Mouse (Mus musculus) mouse trophoblast stem cell (cell line): ENCODE measurements around the gene Tnfrsf14.

Experiments
- in situ Hi-C, 2 experiments: fragments of 300-500 bp; cut with MseI, MboI; formaldehyde crosslinking; loops; 2 replicates in 1 of 2; 3 replicates in 1 of 2; pipeline ENCODE4 v1.15.1; 2025

Gene Tnfrsf14

DNA sequence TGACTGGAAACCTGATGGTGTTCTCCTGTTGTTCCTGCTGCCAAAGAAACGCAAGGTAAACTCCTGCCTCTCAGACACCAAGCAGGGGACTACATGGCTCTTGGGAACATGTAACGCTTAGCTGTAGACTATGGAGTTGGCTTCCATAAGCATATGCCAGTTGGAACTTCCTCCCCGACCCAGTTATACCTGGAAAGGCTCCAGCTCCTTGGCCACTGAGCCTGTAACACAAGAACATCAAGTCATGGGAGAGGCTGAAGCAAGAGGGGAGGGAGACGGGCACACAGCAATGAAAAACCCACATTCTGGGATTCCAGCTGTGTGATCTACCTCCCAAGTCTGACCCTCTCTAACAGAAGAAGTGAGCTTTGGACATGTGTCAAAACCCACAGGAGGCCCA is 6.1 kb downstream of the Tnfrsf14 start:
- in situ Hi-C loops, result no loop called here

DNA sequence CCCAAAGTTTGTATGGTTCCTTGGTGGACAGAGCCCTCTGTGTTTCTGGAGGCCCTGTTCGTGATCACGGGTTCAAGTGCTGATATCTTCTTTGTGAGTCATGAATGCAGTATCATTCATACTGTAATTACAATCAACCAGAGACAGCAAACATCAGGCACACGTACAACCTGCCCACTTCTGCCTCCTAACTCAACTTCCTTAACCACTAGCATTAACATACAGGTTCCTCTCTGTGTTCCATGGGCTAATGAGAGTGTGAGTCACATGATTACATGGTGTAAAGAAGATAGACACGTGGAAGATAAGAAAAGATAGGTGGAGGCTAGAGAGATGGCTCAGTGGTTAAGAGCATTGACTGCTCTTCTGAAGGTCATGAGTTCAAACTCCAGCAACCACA is 11.7 kb downstream of the Tnfrsf14 start:
- in situ Hi-C loops, result no loop called here

DNA sequence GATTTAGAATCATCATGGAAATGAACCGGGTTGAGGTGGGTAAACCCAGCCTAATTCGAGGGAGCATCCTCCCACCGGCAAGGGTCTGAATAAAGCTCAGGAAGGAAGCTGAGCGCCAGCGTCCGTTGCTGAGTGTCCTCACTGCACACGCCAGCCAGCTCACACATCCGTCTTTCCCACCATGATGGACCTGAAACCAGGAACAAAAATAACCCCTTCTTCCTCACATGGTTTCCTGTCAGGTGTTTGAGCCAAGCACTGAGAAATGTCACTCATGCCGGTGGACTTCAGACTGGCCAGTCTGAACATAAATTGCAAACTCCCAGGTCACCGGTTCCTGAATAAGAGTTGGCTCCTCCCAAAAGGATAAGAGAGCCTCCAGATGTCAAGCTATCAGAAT is 13.1 kb downstream of the Tnfrsf14 start:
- in situ Hi-C loops, result no loop called here

DNA sequence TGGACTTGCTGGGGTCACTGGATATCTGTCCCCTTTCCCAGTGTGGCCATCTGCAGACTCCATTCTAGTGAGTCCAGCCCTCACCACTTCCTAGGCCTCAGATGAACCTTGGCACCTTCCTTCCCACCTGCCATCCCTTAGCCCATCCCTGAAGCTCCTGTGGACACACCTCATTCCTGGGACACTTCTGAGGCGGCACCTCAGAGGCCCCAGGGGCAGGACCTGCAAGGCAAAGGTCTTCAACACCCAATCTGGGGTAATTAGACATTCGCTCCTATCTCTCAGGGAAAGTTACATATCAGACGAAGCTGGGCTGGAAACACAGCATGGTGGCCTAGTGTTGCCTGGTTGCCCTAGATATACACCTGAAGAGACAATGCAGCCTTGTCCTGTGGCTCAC is 13.7 kb downstream of the Tnfrsf14 start:
- in situ Hi-C loops, result no loop called here

DNA sequence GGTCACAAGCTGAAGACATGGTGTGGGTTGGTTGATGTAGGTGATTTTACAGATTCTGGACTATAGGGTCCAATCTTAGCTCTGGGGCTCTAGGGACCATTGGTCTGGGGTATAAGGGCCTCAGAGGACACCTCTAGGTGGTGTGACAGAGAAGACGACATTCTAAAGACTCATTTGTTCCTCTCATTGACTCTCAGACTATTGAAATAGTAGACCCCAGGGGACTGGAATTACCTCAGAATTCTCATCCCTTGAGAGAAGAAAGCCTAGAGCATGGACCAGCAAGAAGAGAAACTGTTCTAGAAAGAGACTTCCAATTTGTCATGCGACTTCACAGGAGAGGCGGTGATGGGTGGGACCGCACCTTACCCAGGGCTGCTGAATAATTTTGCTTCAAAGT is 14.1 kb downstream of the Tnfrsf14 start:
- in situ Hi-C loops, result no loop called here

DNA sequence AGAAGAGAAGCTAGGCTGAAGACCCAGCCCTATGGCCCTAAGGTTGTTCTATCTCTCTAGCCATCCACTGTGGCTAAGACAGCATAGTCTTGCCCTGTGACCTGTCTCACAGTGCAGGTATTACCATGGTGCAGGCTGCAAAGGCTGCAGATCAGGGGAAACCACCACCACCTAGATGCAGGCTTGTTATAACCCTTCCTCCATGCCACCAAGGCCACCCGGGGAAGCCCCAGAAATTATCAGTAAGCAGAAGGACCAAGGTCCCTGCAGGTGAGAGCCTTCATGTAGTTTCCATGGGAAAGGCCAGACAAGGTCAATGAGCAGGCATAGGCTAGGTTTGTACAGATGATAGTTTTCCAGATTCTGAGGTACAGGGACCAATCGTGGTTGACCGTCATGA is 14.5 kb downstream of the Tnfrsf14 start:
- in situ Hi-C loops, result no loop called here

DNA sequence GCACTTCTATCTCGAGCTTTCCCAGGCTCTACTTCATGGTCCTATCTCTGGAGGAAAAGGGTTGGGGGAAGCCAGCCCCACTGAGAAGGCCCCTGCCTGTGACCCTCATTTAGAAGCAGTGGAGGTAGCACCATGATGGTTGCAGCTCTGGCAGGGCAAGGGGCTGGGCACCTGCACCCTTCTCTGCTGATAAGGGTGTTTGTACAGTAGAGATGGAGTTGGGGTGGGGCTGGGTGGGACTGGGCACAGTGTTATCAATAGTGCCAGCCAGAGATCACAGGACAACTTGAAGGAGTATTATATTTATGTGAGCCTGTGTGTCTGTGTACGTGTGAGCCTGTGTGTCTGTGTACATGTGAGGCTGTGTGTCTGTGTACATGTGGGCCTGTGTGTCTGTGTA is 16.7 kb downstream of the Tnfrsf14 start:
- in situ Hi-C loops, result no loop called here

DNA sequence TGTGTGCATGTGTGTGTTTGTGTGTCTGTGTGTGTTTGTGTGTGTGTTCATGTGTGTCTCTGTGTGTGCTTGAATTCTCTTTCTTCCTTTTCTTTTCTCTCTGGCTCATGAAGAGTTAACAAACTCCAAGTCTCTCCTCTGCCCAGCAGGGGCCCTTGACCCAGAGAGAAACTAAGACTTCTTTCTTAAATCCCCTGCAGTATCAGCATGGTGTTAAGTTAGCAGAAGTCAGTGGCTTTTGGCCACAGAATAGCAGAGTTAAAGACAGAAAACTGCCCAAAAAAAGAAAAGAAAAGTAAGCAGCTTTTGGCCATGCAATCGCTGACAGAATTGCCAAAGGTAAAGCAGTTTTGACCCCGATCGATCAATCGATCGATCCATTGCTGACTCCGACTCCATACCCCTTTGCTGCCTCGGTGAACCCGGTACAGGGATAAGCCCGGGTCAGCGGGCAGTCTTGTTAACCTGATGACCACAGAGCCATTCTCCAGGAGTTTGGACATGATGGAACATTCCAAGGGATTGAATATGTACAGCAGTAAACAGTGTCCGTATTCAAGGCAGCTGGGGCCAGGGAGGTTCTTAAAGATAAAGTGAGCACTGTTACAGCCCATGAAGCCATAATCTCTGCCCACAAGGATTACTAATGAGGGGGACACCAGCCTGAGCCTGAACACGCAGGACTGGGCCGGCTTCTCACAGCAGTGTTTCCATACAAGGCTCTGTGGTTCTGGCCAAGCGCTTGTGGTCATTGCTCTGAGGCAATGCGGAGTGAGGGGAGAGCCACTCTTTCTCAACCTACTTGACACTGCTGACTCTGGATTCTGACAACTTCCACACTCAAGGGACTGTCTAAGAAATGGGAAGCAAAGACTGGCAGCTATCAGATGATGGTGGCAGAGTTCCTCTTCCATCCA is 17.5 kb downstream of the Tnfrsf14 start:
- in situ Hi-C loops, result no loop called here

DNA sequence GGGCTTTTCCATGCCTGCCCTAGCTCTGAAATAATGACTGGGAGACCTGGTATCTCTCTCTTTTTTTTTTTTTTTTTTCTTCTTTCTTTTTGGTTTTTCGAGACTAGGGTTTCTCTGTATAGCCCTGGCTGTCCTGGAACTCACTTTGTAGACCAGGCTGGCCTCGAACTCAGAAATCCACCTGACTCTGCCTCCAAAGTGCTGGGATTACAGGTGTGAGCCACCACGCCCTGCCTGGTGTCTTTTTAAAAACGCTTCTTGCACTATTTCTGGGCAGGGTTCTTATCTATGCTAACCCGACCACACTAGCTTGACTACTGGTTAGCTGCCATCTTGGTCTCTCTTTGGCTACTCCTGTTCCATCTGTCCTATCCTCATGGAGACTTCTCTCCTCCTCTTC is 19.9 kb downstream of the Tnfrsf14 start:
- in situ Hi-C loops, result no loop called here

DNA sequence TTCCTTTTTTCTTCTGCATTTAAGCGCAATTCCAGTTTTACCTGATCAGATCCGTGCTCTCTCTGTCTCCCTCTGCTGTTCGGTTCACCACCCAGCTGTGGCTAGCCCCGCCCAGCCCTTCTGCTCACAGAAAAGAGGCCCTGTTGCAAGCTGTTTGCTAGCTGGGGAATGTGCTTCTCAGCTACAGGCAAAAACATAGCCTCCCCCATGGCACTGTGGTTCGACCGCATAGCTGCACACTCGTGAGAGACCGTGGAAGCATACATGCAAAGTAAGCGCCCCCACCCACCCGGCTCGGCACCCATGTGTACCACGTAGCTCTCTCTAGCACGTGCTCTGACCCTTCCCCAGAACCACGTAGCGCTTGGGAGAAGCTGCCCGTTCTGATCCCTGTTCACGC is 20.5 kb downstream of the Tnfrsf14 start:
- in situ Hi-C loops, result no loop called here

DNA sequence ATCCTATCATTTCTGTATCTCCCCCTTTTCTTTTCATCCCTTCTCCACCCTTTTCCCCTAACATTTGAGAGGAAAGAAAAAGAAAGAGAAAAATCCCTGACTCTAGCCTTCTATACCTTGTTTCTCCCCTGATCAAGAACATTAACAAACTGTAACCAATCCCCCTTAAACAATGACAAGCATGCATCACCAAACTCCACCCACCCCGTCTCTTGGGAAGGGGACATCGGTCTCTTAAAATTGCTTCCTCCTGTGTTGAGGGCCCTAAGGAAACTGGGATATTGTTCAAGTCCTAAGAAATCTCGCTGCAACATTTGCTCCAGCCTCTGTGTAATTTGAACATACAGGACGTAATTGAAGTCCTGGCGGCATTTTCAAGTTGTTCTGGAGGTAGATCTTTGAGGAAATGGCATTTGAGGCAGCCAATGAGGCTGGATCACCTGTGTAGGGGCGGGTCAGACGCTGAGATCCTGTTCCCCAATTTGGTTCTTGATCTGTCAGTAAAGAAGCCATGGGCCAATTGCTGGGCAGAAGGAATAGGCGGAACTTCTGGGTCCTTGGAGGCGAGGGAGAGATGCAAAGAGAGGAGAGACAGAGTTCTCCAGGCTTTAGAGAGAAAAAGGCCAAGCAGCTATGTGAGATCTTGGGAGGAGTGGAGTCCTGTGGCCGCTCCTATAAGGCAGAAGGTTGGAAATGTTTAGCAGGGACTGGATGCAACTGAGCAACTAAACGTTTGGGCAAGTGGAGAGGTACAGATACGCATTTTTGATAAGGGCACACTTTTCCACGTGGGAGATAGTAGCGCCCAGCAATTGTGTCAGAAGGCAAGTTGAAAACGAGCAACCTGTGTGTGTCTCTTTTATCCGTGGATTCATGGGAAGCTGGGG is 23.9 kb downstream of the Tnfrsf14 start:
- in situ Hi-C loops, result no loop called here

DNA sequence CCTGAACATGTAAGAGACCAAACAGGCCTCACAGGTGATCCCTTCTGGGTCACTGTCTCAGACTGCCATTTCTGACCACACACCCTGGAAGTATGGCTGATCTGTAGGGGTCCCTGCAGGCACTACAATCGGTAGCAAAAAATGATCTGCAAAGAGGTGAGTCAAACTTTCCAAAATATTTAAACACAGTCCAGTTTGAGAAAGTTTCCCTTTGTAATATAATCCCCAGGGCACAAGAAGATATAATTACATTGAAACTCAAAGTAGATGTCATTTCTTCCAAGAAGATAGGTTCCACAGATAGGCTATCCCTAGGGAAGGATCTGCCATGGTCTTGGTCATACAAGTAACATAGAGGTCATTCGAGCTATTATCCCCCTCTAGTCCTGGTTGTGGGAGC is 26.0 kb downstream of the Tnfrsf14 start:
- in situ Hi-C loops, result no loop called here

DNA sequence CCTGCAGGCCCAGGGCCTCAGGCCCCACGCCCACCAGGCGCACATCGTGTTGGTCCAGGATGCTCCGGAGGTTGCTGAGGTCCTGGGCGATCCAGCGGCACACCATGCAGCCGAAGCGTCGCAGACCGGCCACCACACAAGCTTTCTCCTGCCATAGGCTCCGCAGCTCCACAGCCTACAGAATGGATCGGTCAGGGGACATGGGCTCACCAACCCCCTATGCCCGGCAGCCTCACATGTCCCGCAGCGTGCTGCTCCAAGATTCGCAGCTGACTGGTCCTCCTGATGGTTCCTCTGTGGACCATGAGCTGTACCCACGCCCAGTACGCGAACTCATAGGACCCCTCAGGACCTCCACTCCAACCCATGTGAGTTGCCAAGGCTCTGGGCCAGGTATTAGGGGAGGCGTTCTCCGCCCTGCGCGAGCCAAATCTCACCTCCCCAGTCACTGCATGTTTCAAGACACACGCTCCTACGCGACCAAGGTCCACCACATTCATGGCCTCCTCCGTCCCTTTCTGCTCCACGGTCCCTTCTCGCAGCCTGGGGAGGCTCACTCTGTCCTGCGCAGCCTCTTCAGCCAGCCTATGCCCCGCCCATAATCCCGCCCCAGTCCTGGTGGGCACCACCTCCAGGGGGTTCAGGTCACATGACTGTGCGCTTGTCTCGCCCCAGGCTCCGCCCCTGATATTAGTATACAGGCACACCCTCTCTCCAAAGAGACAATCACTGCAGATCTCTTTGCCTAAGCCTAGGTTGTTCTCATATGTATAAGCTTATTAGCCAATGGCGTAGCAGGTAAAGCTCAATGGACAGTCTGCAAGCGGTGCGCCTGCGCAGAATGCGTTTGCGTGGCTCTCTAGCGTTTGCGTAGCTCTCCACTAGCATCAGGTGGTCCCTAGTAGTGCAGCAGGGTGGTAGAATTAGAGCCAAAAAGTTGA is 29.6 kb downstream of the Tnfrsf14 start, which contains the start of gene Fam213b:
Gene Fam213b (minus strand): TSS at position 630 of the 941 bp plus-strand sequence.
- in situ Hi-C loops, result no loop called here

DNA sequence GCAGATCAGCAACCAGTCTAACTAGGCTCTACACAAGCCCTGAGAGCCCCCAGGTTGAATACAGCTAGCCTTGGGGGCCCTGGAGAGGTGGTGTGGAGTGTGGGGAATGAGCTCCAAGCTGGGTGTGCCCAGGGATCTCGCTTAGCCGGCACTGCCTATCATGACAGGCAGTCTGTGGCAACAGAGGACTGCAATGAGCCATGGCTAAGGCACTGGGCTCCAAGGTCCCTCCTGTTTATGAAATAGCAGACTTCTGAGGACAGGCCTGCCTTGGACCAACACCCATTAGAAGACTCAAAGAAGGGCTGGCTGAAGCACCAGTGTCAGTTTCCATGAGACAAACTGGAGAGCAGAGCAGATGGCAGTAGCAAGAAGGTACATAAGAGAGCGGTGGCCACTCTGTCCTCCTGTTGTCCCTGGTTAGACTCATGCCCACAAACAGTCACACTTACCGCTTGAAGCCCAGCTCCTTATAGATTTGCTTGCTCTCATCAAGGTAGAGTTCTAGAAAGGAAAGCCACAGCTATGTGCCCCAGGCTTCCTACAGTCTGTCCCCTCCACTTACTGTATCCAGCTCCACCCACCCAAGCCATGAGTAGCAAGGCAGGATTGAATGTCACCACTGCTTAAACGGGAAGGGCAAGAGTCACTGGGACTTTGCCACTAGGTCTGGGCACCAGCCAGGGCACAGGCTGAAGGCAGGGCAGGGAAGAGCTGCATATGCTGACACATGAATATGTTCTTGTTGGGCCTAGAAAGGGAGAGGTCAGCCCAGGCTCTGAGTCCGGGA is 30.5 kb downstream of the Tnfrsf14 start:
- in situ Hi-C loops, result no loop called here

DNA sequence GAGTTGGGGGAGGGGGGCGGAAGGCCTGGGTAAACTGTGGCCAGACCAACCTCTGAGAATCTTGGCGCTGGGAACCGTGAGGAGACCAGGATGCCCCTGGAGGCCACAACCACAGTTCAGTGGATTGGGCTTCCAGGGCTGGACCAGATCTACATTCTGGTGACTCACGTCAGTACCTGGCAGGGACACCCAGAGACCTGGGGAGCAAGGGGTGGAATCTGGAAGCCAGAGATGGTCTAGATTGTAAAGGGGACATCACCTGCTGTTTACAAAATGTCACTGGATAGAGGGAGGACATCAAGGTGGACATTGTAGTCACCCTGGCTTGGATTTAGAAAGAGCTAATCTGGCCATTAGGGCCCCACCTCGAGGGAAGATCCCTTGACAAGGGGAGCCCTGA is 32.8 kb downstream of the Tnfrsf14 start:
- in situ Hi-C loops, result no loop called here

DNA sequence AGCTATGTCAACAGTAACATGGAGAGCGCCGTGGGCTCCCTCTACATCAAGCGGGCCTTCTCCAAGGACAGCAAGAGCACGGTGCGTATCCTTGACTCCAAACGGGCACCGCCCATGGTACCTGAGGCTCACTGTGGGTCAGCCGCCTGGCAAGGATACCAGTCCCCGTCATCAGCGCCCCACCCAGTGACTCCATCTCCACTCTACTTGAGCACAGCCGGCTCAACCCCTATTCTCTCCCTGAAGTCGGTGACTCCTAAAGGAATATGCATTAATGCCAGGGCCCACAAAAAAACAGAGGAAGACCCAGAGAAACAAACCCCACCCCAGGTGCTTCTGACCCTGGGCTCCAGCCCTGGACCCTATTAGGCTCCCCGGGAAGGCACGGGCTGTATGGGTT is 37.5 kb downstream of the Tnfrsf14 start:
- in situ Hi-C loops, result no loop called here

DNA sequence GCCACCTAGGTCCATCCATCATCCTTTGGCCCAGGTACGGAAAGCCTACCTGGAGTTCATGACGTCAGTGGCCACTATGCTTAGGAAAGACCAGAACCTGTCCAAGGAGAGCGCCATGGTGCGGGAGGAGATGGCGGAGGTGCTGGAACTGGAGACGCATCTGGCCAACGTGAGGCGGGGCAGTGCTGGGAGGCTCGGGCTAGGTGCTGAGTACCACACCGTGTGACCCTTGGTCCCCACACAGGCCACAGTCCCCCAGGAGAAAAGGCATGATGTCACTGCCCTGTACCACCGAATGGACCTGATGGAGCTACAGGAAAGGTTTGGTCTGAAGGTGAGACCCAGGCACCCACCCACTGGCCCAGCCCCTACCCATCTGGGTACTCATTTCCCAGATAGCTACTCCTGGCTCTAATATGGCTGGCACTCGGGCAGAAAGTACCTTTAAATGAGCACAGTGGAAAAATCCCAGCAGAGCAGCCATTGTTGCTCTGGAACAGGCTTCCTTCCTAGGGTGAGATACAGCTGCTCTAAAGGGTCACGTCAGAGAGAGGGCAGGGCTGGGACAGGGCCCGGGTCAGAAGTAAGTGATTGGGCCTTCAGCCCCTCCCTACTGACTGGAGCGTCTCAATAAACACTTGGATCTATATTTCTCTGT is 40.6 kb downstream of the Tnfrsf14 start:
- in situ Hi-C loops, result no loop called here

DNA sequence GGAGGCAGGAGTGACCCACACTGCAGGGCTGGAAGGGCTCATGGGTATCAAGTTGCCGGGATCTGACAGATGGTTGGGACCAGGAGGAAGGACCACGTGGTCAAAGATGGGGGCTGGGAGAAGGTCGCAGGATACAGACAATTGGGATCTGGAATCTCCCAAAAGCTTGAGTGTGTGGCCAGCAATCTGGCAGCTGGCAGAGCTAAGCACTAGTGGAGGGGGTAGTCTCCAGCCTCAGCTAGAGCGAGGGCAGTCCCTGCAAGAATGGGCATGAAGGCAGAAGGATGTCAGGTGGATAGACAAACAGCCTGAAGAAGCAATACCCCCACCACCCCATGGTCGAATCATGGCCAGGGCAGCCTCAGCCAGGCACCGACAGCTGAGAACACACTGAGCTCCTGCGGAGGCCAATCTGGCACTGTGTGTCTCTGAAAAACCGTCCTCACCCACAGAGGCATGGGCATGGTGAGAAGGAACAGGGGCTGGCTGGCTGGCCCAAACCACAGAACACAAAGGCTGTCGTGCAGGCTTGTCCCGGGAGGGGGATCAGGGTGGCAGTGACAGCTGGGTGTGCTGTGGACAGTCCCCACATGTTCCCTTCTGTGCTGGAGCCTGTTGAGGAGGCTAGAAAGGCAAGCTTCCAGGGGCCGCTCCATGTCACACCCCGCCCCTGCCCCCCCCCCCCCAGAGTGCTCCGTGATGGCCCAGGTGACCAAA is 41.3 kb downstream of the Tnfrsf14 start:
- in situ Hi-C loops, result no loop called here

DNA sequence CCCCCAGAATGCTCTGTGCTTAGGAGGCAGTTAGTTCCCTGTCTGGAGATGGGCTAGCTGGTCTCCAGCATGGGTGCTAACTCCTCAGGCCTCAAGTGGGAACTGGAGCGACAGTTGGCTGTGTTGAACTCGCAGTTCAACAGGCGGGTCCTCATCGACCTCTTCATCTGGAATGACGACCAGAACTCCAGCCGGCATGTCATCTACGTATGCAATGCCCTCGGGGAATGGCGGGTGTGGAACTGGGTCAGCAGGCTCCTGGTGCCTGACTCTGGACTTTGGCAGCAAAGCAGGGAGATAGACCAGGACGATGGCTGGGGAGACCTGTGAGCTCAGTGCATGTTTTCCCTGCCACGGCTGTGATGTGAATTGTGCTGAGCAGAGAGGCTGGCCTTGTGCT is 42.9 kb downstream of the Tnfrsf14 start:
- in situ Hi-C loops, result no loop called here
